Mouse (Mus musculus) kidney, adult 2 months (tissue): ENCODE measurements at regions not wholly inside any gene's neighbourhood (a gene's known extent, or its start where the extent isn't known, plus 50 kb on each side); places are given as distances from the start of the nearest gene placed in this dataset.

Experiments
- DNase-seq: peaks from one replicate; pipeline ENCODE4 v3.0.0; 2021
- H3K27ac ChIP-seq: fragments of 200-500 bp; 2 replicates; pipeline ENCODE4 v1.5.1; 2012; ENCODE audit warnings: low read depth, low read length, control low read depth, inconsistent platforms; ENCODE audit not compliant: insufficient read depth
- H3K27me3 ChIP-seq: fragments of 200-500 bp; replicated peaks from 2 replicates; pipeline ENCODE4 v1.6.1; 2012; ENCODE audit warnings: mild to moderate bottlenecking, moderate library complexity, low read length, inconsistent platforms; ENCODE audit not compliant: control insufficient read depth, insufficient read depth
- H3K36me3 ChIP-seq: fragments of 200-500 bp; 2 replicates; pipeline ENCODE4 v1.6.1; 2012; ENCODE audit warnings: mild to moderate bottlenecking, moderate library complexity, low read length, inconsistent platforms; ENCODE audit not compliant: control insufficient read depth, insufficient read depth
- H3K4me1 ChIP-seq: fragments of 200-500 bp; 2 replicates; pipeline ENCODE4 v1.6.1; 2011; ENCODE audit warnings: low read length; ENCODE audit not compliant: control insufficient read depth, insufficient read depth
- H3K4me3 ChIP-seq: fragments of 200-500 bp; 2 replicates; pipeline ENCODE4 v1.5.1; 2011; ENCODE audit warnings: mild to moderate bottlenecking, low read depth, low read length, control low read depth; ENCODE audit not compliant: insufficient read depth
- CTCF ChIP-seq: fragments of 200-500 bp; conservative IDR thresholded peaks from 2 replicates; pipeline ENCODE4 v1.5.1; 2011; ENCODE audit warnings: low read depth, mild to moderate bottlenecking, control low read depth, low read length, moderate library complexity, mixed read lengths; ENCODE audit not compliant: insufficient read depth, insufficient read length
- POLR2A ChIP-seq: fragments of 200-500 bp; IDR thresholded peaks from one replicate; pipeline ENCODE4 v1.6.1; 2011; ENCODE audit warnings: low read depth, low read length, control low read depth
- WGBS: fragments of 180-500 bp; shearing (Covaris S2); methylation state at CpG from one replicate; pipeline ENCODE4 v1.1.7; 2018; 5-methylcytosine and 5-hydroxymethylcytosine counted together

DNA sequence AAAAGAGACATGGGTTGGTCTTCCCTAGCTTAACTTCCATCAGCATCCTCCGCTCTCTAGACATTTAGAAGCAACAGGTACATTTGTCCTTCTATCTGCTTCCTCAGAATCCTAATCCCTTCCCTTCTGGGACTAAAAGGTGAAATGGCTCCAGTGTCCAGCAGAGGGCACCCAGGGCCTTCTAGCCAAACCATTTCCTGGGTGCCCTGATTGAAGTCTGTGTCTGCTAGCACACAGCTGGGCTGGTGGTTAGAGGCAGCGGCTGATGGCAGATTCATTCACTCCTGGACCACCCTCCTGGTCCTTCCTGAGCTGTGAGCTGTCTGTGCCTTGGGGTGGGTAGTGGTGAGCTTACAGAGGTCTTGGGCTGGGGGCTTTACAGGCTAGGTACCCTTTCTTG lies 76.5 kb upstream of the Col13a1 start:
- no peaks in the 10 kb centered on the region for H3K36me3 ChIP-seq
- DNase-seq, result peak; percentile 59
- WGBS, result 48% methylated on average over 2 of the region's 2 CpGs
- H3K27me3 ChIP-seq, result no peaks in the 10 kb centered on the region
- no peak overlapping the region for H3K4me3 ChIP-seq
- TF ChIP-seq CTCF (peak; percentile 76), POLR2A (no peak)
- H3K4me1 ChIP-seq, result no peaks in the 10 kb centered on the region
- H3K27ac ChIP-seq, result no peak overlapping the region

DNA sequence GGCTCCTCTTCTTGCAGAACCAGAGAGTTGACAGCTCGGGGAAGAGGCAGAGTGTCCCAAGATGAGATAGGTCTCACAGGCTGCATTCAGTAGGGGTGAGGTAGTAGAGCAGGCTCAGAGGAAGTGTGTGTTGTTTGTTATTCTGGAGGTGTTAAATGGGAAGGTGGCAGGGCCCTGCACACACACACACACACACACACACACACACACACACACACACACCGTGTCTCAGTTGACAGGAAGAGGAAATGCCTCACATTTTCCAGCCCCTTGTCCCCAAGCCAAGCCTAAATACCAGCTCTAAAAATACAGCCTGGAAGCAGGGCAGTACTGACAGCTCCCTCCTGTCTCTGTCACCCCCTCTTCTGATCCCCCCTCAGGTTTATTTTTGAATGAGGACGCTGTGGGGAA lies 70.9 kb upstream of the Col13a1 start:
- H3K27ac ChIP-seq, result no peak overlapping the region
- WGBS, result 10% methylated on average over 3 of the region's 3 CpGs
- no peaks in the 10 kb centered on the region for H3K27me3 ChIP-seq
- DNase-seq, result peak; percentile 73
- no peaks in the 10 kb centered on the region for H3K4me1 ChIP-seq
- H3K36me3 ChIP-seq, result no peaks in the 10 kb centered on the region
- no peak overlapping the region for H3K4me3 ChIP-seq
- TF ChIP-seq POLR2A, result no peak
- TF ChIP-seq CTCF, result no peak

DNA sequence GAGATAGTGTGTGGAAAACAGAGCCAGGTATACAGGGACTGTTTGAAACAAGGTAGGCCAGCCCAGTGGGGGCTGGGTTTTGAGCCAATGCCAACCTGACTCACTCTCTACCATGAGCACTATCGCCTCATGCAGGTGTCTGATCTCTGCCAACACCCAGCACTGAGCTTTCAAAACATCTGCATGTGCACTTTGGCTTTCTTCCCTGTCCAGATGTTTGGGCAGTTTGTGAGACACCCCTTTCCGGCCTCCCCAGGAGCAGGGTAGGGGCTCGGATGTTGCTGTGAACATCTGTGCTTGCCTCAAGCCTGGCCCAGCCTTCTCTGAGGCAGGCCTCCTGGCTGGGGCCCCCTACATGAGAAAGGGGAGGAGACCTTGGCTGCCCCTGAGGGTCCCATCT lies 65.5 kb upstream of the Col13a1 start:
- Histone ChIP-seq H3K27me3 (no peaks in the 10 kb centered on the region), H3K36me3 (no peaks in the 10 kb centered on the region), H3K4me3 (no peak overlapping the region), H3K4me1 (no peaks in the 10 kb centered on the region), H3K27ac (no peak overlapping the region)
- TF ChIP-seq CTCF (no peak), POLR2A (no peak)
- WGBS, result 88% methylated on average over 3 of the region's 3 CpGs
- DNase-seq, result no peak

DNA sequence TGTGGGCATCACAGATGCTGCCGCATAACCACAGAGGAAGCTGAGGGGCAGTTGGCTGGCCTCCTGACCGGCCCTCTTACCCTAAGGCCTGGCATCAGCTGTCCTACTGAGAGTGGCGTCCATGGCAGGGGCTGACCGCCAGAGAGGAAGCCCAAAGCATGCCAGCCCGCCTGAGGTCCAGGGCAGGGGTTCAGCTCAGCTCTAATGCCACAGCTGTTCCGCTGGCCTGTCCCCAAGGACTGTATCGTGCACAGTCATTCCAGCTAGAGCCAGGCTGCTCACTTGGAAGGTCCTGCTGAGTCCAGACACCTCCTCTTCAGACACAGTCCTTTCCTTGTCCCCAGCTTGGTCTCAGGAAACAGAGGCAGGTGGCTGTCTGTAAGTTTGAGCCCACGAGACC lies 61.0 kb upstream of the Col13a1 start:
- no peak for TF ChIP-seq POLR2A
- TF ChIP-seq CTCF, result no peak
- Histone ChIP-seq H3K27me3 (no peaks in the 10 kb centered on the region), H3K27ac (no peak overlapping the region), H3K4me3 (no peak overlapping the region), H3K36me3 (no peaks in the 10 kb centered on the region), H3K4me1 (no peaks in the 10 kb centered on the region)
- DNase-seq, result no peak
- WGBS, result 92% methylated on average over 8 of the region's 8 CpGs

DNA sequence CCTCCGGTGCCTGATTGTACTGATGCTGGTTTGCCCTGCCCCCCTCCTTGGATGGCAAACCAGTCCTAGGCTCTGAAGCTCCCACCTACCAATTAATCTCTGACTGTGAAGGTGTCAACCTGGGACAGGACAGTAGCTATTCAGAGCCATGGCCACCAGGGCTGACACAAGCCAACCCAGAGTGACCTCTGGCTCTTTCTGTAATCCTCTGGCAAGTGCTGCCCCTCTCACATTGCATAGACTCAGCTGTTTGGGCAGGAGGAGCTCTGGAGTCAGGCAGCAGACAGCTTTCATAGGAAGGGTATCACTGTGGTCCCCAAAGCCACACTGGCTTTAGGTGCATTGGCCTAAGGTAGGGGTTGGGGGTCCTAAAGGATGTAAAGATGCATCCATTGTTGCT lies 59.7 kb upstream of the Col13a1 start:
- no peak for TF ChIP-seq POLR2A
- TF ChIP-seq CTCF, result no peak
- DNase-seq, result no peak
- H3K27ac ChIP-seq, result no peak overlapping the region
- no peak overlapping the region for H3K4me3 ChIP-seq
- no peaks in the 10 kb centered on the region for H3K36me3 ChIP-seq
- WGBS, result 66% methylated on average over 1 of the region's 1 CpGs
- no peaks in the 10 kb centered on the region for H3K27me3 ChIP-seq
- no peaks in the 10 kb centered on the region for H3K4me1 ChIP-seq

DNA sequence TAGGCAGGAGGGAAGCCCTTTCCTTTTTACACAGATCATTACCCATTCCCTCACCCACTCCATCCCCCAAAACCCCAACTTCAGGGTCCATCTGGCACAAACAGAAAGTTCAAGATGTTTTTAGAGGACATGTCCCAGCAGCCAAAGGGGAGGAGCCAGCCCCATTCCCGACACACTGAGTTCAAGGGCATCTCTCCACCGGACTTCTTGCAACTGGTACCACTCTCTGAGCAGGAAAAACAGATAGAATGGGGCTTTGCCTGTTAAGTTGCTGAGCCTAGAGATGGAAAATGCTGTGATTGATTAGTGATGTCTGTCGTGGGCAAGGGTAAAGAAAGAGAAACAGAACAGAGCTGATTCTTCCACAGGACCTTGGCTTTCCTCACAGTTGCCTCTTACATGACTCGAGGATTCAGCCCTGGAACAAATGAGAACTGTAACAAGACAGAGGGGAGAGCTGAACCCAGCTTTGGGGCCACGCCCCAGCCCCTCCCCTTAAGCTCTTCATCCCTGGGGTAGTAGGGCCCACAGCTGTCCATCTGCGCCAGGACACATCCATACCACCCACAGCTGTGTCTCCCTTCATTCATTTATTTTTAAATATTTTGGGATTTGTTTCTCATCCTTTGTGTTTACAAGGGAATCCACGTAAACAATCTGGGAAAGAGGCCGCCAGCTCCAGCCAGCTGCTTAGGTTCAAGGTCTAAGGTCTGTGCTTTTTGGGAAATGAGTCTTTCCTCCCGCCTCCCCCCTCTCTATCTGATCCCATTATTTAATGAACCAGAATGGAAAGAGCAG lies 58.7 kb upstream of the Col13a1 start:
- Histone ChIP-seq H3K27me3 (no peaks in the 10 kb centered on the region), H3K4me3 (no peak overlapping the region), H3K27ac (no peak overlapping the region), H3K4me1 (no peaks in the 10 kb centered on the region), H3K36me3 (no peaks in the 10 kb centered on the region)
- TF ChIP-seq CTCF, result no peak
- TF ChIP-seq POLR2A, result no peak
- no peak for DNase-seq
- WGBS, result 61% methylated on average over 9 of the region's 9 CpGs

- Histone ChIP-seq H3K27me3 (no peaks in the 10 kb centered on the region), H3K27ac (no peak overlapping the region), H3K4me1 (no peaks in the 10 kb centered on the region), H3K36me3 (no peaks in the 10 kb centered on the region), H3K4me3 (no peak overlapping the region)
- no peak for DNase-seq
- TF ChIP-seq POLR2A, result no peak
- no peak for TF ChIP-seq CTCF
- WGBS, result 59% methylated on average over 1 of the region's 1 CpGs
Observed at GRCm38 (mm10) chr10:62036815-62037214, 57.9 kb upstream of the Col13a1 start.
